Mouse (Mus musculus) kidney, postnatal 36 days (tissue): ENCODE data around the gene Lmo3.

ENCODE experiments used
- DNase-seq, 2 experiments: peaks; one replicate each; pipeline ENCODE4 v3.0.0; 2021 to 2022; ENCODE audit warnings: mixed read lengths in 2 of 2

The Lmo3 gene

GRCm38 (mm10) chr6:138581734-138582505 is at the start of gene Lmo3:
TSS of gene Lmo3 (minus strand) at chr6:138581968.
- DNase-seq: peak in 1 of 2 experiments; percentile 3

- DNase-seq: no peak
Observed at GRCm38 (mm10) chr6:138620786-138621185, 39.0 kb upstream of the Lmo3 start.

- no peak for DNase-seq
Observed at GRCm38 (mm10) chr6:138618396-138618795, 36.6 kb upstream of the Lmo3 start.

GRCm38 (mm10) chr6:138597016-138597415 is 15.2 kb upstream of the Lmo3 start:
- DNase-seq: no peak

DNA sequence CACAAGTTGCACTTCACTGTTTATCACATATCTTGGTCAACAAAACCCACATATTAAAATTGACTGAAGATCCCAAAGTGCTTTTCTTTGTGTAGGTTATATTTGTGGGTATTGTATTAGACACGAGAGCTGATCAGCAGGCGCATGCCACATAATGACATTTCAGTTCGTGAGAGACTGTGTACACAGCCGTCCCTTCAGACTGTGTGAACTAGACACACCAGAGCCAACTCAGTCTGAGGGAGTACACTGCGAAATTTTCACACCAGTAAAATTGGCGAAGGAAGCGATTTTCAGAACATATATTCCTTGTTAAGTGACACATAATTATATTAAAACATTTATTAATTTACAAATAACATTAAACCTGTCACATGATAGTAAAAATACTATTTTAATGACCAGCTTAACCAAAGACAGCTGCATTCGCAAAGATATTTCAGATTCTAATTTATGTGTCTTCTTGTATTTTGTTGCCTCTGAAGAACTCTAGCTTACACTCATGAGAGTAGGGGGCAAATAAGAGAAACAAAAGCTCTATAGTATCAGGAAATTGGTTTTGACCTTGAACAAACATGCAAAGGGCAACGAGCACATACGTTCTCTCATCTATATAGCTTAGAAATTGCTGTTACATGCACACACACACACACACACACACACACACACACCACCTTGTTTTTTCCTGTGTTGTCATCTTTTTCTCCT is 14.4 kb upstream of the Lmo3 start:
- no peak for DNase-seq

DNA sequence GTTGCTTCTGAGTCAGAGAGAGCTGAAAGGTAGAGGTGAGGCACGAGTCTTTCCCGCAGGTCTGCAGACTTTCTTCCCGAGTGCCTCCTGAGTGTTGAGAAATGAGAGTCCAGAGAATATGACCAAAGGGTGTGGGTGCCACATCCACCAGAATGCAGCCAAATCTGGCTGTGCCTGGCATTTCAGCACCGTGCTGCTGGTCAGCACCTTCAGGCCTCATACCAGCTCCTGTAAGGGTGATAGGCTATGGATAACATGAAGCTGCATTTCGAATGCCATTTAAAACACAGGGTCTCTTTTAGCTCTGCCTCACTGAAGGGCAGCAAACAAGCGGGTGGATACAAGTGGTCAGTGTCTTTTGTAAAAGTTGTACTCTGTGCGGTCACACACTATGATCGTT is 1.5 kb upstream of the Lmo3 start:
- peak in 1 of 2 experiments; percentile 10 for DNase-seq

- no peak for DNase-seq
Observed at GRCm38 (mm10) chr6:138582506-138583000, 785 bp upstream of the Lmo3 start.

DNA sequence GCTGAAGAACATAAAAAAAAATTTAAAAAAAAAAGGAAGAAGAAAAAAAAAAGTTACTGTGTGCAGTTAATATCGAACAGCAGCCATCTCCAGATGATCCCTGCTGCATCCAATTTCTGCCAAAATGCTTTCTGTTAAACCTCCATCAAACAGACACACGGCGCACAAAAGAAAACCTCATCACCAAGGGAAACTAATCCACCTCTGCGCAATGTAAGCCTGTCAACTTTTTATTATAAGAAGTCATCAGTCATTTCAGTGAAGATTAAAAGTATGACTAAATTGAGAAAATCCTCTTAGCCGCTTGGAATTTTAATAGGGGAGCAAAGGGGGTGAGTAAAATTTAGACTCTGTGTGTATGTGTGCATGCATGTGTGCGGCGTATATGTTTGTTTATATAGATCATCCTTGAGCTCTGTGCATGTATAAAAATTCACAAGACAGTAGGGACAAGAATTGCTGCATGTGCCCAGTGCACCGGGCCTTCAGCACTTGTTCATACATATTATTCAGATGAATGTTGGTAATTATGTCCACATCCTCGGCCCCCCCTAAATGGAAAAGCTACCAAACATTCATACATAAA is 1.2 kb downstream of the Lmo3 start:
- no peak for DNase-seq

DNA sequence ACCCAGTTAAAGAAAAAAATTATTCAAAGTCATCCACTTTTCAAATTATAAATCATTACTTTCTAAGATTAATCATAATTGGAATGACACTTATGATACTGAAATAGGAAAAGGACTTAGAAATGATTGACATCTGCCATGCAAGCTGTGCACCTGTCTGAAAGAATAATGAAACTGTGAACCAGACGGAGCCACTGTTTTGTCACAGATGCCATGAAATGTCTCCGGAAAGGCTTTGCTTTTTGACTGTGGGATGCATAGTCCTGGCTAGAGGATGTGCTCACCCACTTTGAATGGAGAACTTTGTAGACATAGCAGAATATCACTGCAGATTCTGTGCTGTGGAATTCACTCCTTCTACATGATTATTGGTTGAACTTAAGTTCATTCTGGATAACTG is 18.4 kb downstream of the Lmo3 start:
- DNase-seq: no peak

DNA sequence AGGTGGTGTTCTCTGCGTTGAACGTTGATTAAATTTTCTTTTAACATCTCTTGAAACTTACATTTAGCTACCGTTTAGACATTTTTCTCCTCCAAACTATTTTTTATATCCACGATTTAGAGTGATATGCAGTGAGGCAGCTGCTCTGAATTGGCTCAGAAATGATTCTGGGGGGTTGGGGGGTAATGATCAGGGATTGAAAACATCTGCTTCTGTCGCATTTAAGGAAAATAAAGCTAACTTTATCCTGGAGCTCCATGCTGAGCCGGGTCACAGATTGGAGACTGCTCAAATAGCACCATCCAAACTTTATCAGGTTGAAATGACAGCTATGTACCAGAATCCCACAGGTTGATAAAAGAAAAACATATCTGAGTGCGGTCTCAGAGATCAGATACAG is 29.6 kb downstream of the Lmo3 start:
- DNase-seq: no peak

GRCm38 (mm10) chr6:138534879-138535278 is 46.9 kb downstream of the Lmo3 start:
- DNase-seq: no peak

DNA sequence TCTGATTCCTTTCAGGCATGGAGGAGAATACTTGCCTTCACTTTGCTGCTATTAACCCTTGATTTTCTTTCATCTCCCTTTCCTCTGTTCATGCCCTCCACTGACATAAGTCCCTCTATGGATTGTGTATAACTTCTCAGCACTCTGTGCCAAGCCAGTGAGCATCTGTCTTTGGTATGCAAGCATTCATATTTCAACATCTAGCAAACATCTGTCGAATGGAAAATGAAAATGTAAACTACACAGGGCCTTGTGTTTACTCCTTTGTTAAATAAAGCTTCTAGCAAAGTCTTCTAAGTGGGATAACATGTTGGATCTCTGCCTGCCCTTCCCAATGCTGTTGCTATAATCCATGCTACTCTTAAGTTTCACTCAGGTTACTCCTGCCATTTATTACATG is 75.1 kb downstream of the Lmo3 start:
- no peak for DNase-seq

GRCm38 (mm10) chr6:138503946-138504345 is 77.8 kb downstream of the Lmo3 start:
- DNase-seq: no peak

DNA sequence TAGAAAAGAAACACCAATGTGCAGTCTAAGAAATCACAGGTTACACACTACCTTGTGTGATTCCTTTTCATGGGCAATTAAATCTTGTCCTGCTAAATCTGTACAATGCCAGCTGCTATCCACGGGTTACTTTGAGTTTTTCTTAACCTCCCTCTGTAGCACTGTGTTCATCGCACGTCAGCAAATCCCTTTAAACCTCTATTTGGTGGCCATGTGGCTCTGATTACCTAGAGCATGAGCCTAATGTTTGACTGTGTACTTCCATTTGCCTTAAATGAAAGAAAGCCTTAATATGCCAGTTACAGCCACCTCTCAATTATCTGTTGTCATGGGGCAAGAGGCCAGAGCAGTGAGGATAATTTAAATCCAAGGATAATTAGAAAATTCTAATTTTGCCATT is 98.9 kb downstream of the Lmo3 start:
- DNase-seq: no peak

- peak; percentile 38 to 75 for DNase-seq
Observed at GRCm38 (mm10) chr6:138477611-138478010, 104.2 kb downstream of the Lmo3 start.

- DNase-seq: no peak
Observed at GRCm38 (mm10) chr6:138469204-138469603, 112.6 kb downstream of the Lmo3 start.

- DNase-seq: no peak
Observed at GRCm38 (mm10) chr6:138444515-138445048, 137.2 kb downstream of the Lmo3 start.

GRCm38 (mm10) chr6:138437351-138437750 is 144.4 kb downstream of the Lmo3 start:
- no peak for DNase-seq

DNA sequence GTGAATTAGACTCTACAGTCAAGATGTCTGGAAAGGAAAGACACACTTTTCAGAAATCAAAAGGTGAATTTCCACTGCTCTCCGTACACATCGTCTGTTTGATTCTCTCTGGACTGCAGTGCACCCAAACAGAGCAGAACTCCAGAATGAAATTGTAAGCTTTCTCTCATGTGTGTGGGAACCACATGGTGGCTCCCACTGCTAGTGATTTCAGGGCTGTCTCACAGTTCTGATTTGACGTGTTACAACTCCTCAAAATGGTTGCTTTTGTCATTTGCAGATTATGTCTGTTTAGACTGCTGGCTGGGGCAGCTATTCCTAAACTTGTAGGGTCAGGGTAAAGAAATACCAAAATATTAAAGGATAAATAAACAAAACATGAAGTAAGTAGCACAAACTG is 145.0 kb downstream of the Lmo3 start:
- no peak for DNase-seq

DNA sequence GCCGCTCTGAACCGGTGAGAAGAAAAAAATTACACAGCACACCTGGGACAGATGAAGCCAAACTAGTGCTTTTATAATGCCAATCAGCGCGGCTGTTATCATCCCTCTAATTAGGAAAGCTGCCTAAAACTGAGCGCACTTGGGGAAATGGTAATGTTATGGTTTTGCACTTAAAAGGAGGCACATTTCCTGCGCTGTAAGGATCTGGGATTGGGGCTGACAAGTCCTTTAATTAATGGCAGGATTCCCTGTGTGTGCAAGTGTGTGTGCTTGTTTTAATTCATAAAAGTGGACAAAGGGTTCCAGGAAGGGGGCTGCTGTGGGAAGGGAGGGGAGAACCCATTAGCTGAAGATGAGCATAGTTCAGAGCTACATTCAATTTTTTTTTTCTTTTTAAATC is 154.4 kb downstream of the Lmo3 start:
- DNase-seq: no peak

DNA sequence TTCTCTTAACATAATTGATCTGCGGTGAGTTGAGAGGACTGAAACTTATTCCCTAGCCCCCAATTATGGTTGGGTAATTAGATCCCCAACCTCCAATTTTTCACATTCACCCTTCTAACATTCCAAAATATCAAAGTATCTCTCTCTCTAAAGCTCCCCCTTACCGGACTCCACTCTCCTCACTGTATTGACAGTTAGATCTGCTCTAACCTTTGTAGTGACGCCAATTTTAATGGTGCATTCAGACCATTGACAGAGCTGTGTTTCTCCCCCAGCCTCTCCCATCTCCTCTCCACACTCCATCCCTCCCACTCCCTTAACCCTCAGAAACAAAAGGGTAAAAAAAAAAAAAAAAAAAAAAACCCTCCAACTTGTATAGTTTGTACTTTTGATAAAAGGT is 154.9 kb downstream of the Lmo3 start:
- no peak for DNase-seq

DNA sequence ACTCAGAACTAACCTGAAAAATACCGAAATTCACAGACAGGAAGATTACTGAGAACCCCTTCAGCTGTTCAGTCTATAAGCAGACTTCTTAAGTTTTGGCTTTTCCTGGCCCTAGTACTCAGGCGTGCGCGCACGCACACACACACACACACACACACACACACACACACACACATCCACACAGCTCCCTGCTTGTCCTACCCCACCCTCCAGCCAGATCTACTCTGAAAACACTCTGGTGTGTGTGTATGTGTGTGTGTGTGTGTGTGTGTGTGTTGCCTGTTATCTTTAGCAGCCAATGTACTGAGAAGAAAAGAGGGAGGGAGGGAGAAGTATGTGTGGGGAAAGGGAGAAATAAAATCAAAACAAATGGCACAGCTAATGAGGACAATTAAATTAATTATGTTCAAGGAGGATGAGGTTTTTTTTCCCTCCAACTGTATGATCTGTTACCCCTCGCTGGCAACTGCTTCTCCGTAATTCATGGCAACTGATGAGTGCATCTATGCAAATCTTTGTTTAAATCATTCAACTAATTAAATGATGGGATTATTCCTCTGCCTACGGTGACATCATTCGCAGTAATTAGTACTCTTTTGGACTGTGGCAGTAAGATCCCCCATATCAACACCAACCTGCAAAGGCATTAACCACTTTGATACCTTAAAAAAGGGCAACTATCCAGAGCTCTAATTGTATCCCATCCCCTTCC is 157.1 kb downstream of the Lmo3 start:
- DNase-seq: no peak
